Mouse (Mus musculus): ENCODE results near the gene Stra8. TPM values are rescaled to one million over a fixed set of nuclear protein-coding genes. Genes with fewer than 3 reads are reported as not detected.
A peak's percentile ranks its signal among the peaks of the same experiment; 100 is the strongest.

The Stra8 gene
- total RNA-seq, 1 experiment, result 23.8 TPM

DNA sequence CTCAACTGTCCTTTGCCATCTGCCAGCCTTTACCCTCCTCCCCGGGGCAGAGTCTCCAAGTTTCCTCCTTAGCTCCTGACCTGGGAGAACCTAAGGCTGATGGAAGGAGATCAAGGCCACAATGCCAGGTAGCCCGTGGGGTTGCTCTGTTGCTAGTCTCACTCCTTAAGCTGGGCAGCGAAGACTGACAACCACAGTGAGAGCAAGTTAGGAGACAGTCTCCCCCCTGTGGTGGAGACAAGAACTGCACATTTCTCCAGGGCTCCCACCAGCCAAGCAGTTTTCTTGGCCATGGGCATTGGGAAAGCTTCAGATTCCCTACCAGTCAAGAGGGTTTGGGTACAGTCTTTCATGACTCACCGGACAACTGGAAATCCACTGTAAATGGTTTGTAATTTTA, 7.2 kb downstream of the Stra8 start:
- TF ChIP-seq ZNF384 (IDR thresholded peaks at IDR 0.05; ENCODE audit: low read depth, low read length) (no peak), ZC3H11A (IDR thresholded peaks at IDR 0.05; ENCODE audit: borderline replicate concordance, low read depth, low read length) (peak; percentile 20; the same call in 1 of the 2 replicates)
- no peaks in the 10 kb centered on the region for H3K9me3 ChIP-seq (ENCODE audit: control insufficient read depth, insufficient read depth, low read depth, low read length)
- in situ Hi-C loops (cut with MboI; ENCODE audit: low sequenced_read_pairs in 2 of 2, unreplicated experiment in 2 of 2), result no loop called here

GRCm38 (mm10) chr6:34927594-34927993, 7.6 kb downstream of the Stra8 start:
- Histone ChIP-seq H3K9me3 (ENCODE audit: control insufficient read depth, insufficient read depth, low read depth, low read length) (no peaks in the 10 kb centered on the region), H3K9ac (ENCODE audit: insufficient read depth, low read depth, low read length, poor library complexity, severe bottlenecking) (no peak overlapping the region), H3K4me1 (ENCODE audit: control insufficient read depth in 2 of 2, insufficient read depth in 2 of 2, low read length in 2 of 2, poor library complexity in 1 of 2) (no peaks in the 10 kb centered on the region), H3K36me3 (ENCODE audit: control insufficient read depth, insufficient read depth, low read length, poor library complexity, severe bottlenecking) (no peaks in the 10 kb centered on the region), H3K4me3 (ENCODE audit: insufficient read depth in 1 of 2, low read depth in 1 of 2, low read length in 2 of 2, poor library complexity in 1 of 2, severe bottlenecking in 1 of 2) (no peak overlapping the region), H3K27ac (ENCODE audit: insufficient read depth, low read depth, low read length, poor library complexity, severe bottlenecking) (no peak overlapping the region)
- DNase-seq (ENCODE audit: low read depth, low spot score), result no peak
- TF ChIP-seq ZNF384 (IDR thresholded peaks at IDR 0.05; ENCODE audit: low read depth, low read length) (no peak), ZC3H11A (IDR thresholded peaks at IDR 0.05; ENCODE audit: borderline replicate concordance, low read depth, low read length) (no peak), CHD2 (IDR thresholded peaks at IDR 0.05; ENCODE audit: low read depth, low read length) (no peak), HCFC1 (IDR thresholded peaks at IDR 0.05; ENCODE audit: borderline replicate concordance, insufficient read depth, low read length) (no peak), MAFK (IDR thresholded peaks at IDR 0.05; ENCODE audit: insufficient read depth, low read depth, low read length) (no peak)
- in situ Hi-C loops (cut with MboI; ENCODE audit: low sequenced_read_pairs in 2 of 2, unreplicated experiment in 2 of 2), result no loop called here

More for the DNA sequence above, 7.2 kb downstream of the Stra8 start:
- DNase-seq (ENCODE audit: low read depth, low spot score), result peak; percentile 66
- H3K36me3 ChIP-seq (ENCODE audit: control insufficient read depth, insufficient read depth, low read length, poor library complexity, severe bottlenecking), result no peaks in the 10 kb centered on the region
- no peak overlapping the region for H3K4me3 ChIP-seq (ENCODE audit: insufficient read depth in 1 of 2, low read depth in 1 of 2, low read length in 2 of 2, poor library complexity in 1 of 2, severe bottlenecking in 1 of 2)
- no peaks in the 10 kb centered on the region for H3K4me1 ChIP-seq (ENCODE audit: control insufficient read depth in 2 of 2, insufficient read depth in 2 of 2, low read length in 2 of 2, poor library complexity in 1 of 2)
- no peak overlapping the region for H3K9ac ChIP-seq (ENCODE audit: insufficient read depth, low read depth, low read length, poor library complexity, severe bottlenecking)
- no peak overlapping the region for H3K27ac ChIP-seq (ENCODE audit: insufficient read depth, low read depth, low read length, poor library complexity, severe bottlenecking)

- Histone ChIP-seq H3K9ac (ENCODE audit: insufficient read depth, low read depth, low read length, poor library complexity, severe bottlenecking) (no peak overlapping the region), H3K36me3 (ENCODE audit: control insufficient read depth, insufficient read depth, low read length, poor library complexity, severe bottlenecking) (no peaks in the 10 kb centered on the region; the same call in 1 of the 2 replicates), H3K27ac (ENCODE audit: insufficient read depth, low read depth, low read length, poor library complexity, severe bottlenecking) (no peak overlapping the region), H3K4me1 (ENCODE audit: control insufficient read depth in 2 of 2, insufficient read depth in 2 of 2, low read length in 2 of 2, poor library complexity in 1 of 2) (no peaks in the 10 kb centered on the region), H3K4me3 (ENCODE audit: insufficient read depth in 1 of 2, low read depth in 1 of 2, low read length in 2 of 2, poor library complexity in 1 of 2, severe bottlenecking in 1 of 2) (no peak overlapping the region), H3K9me3 (ENCODE audit: control insufficient read depth, insufficient read depth, low read depth, low read length) (no peaks in the 10 kb centered on the region)
- DNase-seq (ENCODE audit: low read depth, low spot score), result no peak
- in situ Hi-C loops (cut with MboI; ENCODE audit: low sequenced_read_pairs in 2 of 2, unreplicated experiment in 2 of 2), result no loop called here
- TF ChIP-seq ZNF384 (IDR thresholded peaks at IDR 0.05; ENCODE audit: low read depth, low read length) (no peak), HCFC1 (IDR thresholded peaks at IDR 0.05; ENCODE audit: borderline replicate concordance, insufficient read depth, low read length) (no peak), CHD2 (IDR thresholded peaks at IDR 0.05; ENCODE audit: low read depth, low read length) (no peak), ZC3H11A (IDR thresholded peaks at IDR 0.05; ENCODE audit: borderline replicate concordance, low read depth, low read length) (no peak)
These were observed 12.7 kb downstream of the Stra8 start for GRCm38 (mm10) chr6:34932633-34933032.

DNA sequence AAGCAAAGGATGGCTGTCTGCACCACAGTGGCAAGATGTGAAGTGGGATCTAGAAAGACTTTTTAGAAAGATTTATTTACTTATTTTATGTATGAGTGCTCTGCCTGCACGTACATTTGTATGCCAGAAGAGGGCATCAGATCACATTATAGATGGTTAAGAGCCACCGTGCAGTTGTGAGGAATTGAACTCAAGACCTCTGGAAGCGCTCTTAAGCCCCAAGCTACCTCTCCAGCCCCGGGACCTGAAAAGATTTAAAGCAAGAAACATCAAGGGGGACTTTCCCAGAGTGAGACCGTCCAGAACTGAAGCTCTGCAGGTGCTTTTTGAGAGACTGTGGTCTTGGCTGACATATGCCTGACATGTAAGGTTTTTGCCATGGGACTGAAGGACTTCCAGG, 16.8 kb downstream of the Stra8 start:
- peaks cover 0 to 10% of the 10 kb centered on the region in 2 experiments; a peak in 1 of 4 replicates for H3K4me1 ChIP-seq (ENCODE audit: control insufficient read depth in 2 of 2, insufficient read depth in 2 of 2, low read length in 2 of 2, poor library complexity in 1 of 2)
- in situ Hi-C loops (cut with MboI; ENCODE audit: low sequenced_read_pairs in 2 of 2, unreplicated experiment in 2 of 2), result no loop called here
- H3K36me3 ChIP-seq (ENCODE audit: control insufficient read depth, insufficient read depth, low read length, poor library complexity, severe bottlenecking), result no peaks in the 10 kb centered on the region; the same call in 1 of the 2 replicates
- H3K4me3 ChIP-seq (ENCODE audit: insufficient read depth in 1 of 2, low read depth in 1 of 2, low read length in 2 of 2, poor library complexity in 1 of 2, severe bottlenecking in 1 of 2), result no peak overlapping the region
- TF ChIP-seq MAFK (IDR thresholded peaks at IDR 0.05; ENCODE audit: insufficient read depth, low read depth, low read length), result no peak
- TF ChIP-seq CHD2 (IDR thresholded peaks at IDR 0.05; ENCODE audit: low read depth, low read length), result no peak
- TF ChIP-seq HCFC1 (IDR thresholded peaks at IDR 0.05; ENCODE audit: borderline replicate concordance, insufficient read depth, low read length), result no peak
- TF ChIP-seq ZNF384 (IDR thresholded peaks at IDR 0.05; ENCODE audit: low read depth, low read length), result no peak
- TF ChIP-seq ZC3H11A (IDR thresholded peaks at IDR 0.05; ENCODE audit: borderline replicate concordance, low read depth, low read length), result no peak
- no peaks in the 10 kb centered on the region for H3K9me3 ChIP-seq (ENCODE audit: control insufficient read depth, insufficient read depth, low read depth, low read length)
- no peak overlapping the region for H3K9ac ChIP-seq (ENCODE audit: insufficient read depth, low read depth, low read length, poor library complexity, severe bottlenecking)
- DNase-seq (ENCODE audit: low read depth, low spot score), result no peak
- no peak overlapping the region for H3K27ac ChIP-seq (ENCODE audit: insufficient read depth, low read depth, low read length, poor library complexity, severe bottlenecking)

- H3K9ac ChIP-seq (ENCODE audit: insufficient read depth, low read depth, low read length, poor library complexity, severe bottlenecking), result no peak overlapping the region
- in situ Hi-C loops (cut with MboI; ENCODE audit: low sequenced_read_pairs in 2 of 2, unreplicated experiment in 2 of 2), result no loop called here
- H3K4me1 ChIP-seq (ENCODE audit: control insufficient read depth in 2 of 2, insufficient read depth in 2 of 2, low read length in 2 of 2, poor library complexity in 1 of 2), result peaks cover 0 to 12% of the 10 kb centered on the region in 2 experiments; a peak in 1 of 4 replicates
- no peaks in the 10 kb centered on the region for H3K9me3 ChIP-seq (ENCODE audit: control insufficient read depth, insufficient read depth, low read depth, low read length)
- no peak overlapping the region for H3K4me3 ChIP-seq (ENCODE audit: insufficient read depth in 1 of 2, low read depth in 1 of 2, low read length in 2 of 2, poor library complexity in 1 of 2, severe bottlenecking in 1 of 2)
- no peak for DNase-seq (ENCODE audit: low read depth, low spot score)
- no peaks in the 10 kb centered on the region; the same call in 1 of the 2 replicates for H3K36me3 ChIP-seq (ENCODE audit: control insufficient read depth, insufficient read depth, low read length, poor library complexity, severe bottlenecking)
- no peak overlapping the region for H3K27ac ChIP-seq (ENCODE audit: insufficient read depth, low read depth, low read length, poor library complexity, severe bottlenecking)
- TF ChIP-seq HCFC1 (IDR thresholded peaks at IDR 0.05; ENCODE audit: borderline replicate concordance, insufficient read depth, low read length) (no peak), CHD2 (IDR thresholded peaks at IDR 0.05; ENCODE audit: low read depth, low read length) (no peak), ZNF384 (IDR thresholded peaks at IDR 0.05; ENCODE audit: low read depth, low read length) (no peak), ZC3H11A (IDR thresholded peaks at IDR 0.05; ENCODE audit: borderline replicate concordance, low read depth, low read length) (no peak), MAFK (IDR thresholded peaks at IDR 0.05; ENCODE audit: insufficient read depth, low read depth, low read length) (no peak)
These were observed 18.4 kb downstream of the Stra8 start for GRCm38 (mm10) chr6:34938280-34938928.

Data from ES-E14 (cell line).